Mouse (Mus musculus) embryonic stem cell, embryonic (primary cell): ENCODE results near the gene Col6a4.

Source experiments
- CTCF ChIA-PET, 4 experiments: fragments of 300-600 bp in 2 of 4; fragments of 350-600 bp in 2 of 4; sonication (Branson Sonifier 250); formaldehyde crosslinking; loops; one replicate each; lab custom pipeline; 2022; ENCODE audit warnings: inconsistent platforms in 2 of 4; lab: Charles Lee
- POLR2A ChIA-PET, 4 experiments: fragments of 300-600 bp in 2 of 4; fragments of 350-600 bp in 2 of 4; sonication (Branson Sonifier 250); formaldehyde crosslinking; loops; one replicate each; lab custom pipeline; 2022; ENCODE audit warnings: antibody characterized with exemption in 4 of 4, inconsistent platforms in 1 of 4; lab: Charles Lee

Col6a4 gene

DNA sequence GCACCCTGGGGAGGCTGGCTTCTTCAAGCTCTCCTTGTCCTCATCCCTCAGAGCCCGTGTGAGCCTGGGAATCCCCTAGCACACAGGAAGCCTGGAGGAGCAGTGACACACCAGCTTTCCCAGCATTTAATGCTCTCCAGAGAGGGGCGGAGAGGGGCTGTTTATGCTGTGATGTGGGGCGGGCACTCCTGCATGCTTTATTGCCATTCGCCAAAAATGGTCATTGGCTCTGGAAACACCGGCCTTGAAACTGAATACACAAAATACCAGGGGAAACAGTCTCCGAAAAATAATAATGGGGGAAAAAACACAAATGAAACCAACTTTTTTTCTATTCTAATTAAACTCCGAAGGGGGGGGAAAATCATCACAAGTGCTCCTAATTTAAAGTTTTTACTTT lies at the start of gene Col6a4:
Gene Col6a4 (minus strand): TSS at position 101 of the 400 bp plus-strand sequence.
- POLR2A ChIA-PET: no interaction called here
- CTCF ChIA-PET: interaction anchor here in 2 of 4 experiments (0.8 to 1.2 kb wide), 3 partner anchors 16 to 25 kb away, joined by 3 read pairs; no protein-coding TSS in a partner anchor

DNA sequence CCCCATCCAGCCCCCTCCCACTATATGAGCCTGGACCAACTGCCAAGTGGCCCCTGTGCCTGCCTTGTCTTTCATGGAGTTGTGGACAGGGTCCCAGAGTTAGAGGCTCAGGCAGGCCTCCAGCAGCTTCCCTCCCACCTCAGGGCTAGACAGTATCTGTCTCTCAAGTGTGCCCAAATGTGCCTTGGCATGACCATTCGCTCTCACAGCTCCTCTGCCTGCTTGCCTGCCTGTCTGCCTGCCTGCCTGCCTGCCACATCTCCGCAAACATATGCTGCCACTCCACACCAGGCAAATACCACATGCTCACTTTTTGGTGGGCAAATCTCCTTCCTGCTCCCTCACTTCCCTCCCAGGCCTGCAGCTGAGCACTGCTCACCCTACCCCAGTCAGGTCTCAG lies 49.0 kb upstream of the Col6a4 start:
- CTCF ChIA-PET: interaction anchor here in 2 of 4 experiments (0.7 to 1.1 kb wide), 2 partner anchors 11 to 67 kb away, joined by 3 to 5 read pairs; no protein-coding TSS in a partner anchor

GRCm38 (mm10) chr9:106144176-106144575 lies 47.6 kb upstream of the Col6a4 start:
- POLR2A ChIA-PET: interaction anchor here in 1 of 4 experiments (1.0 kb wide), 1 partner anchor 30 kb away, joined by 3 read pairs; no protein-coding TSS in a partner anchor

More for the DNA sequence above, 49.0 kb upstream of the Col6a4 start:
- POLR2A ChIA-PET: no interaction called here

DNA sequence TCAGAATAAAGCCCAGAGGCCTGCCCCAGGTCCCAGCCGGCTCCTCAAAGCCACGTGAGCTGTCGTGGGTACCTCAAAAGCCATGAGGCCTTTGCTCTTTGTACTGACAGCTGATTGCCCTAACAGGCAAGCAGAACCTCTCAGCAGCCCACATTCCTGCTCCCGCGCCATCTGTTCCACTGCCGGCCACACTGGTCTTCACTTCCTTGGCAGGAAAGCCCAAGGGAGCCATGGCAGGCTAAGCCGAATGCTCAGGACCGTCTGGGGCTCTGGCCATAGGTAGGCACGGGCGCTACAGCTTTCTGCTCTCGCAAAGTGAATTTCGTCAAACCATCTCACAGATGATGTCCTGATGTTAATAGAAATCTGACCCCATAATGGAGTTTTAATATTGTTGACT lies 45.4 kb upstream of the Col6a4 start:
- ChIA-PET POLR2A (interaction anchor here in 2 of 4 experiments (0.7 to 1.2 kb wide), 5 partner anchors 14 to 70 kb away, joined by 3 to 4 read pairs (median 3); partner anchors contain the start of gene Wdr82 (in 1 of the 2)), CTCF (interaction anchor here in 3 of 4 experiments (0.6 to 2.5 kb wide), 7 partner anchors 15 to 444 kb away, joined by 3 to 15 read pairs (median 4); partner anchors contain the start of genes Glyctk (in 1 of the 3) and Poc1a (in 1 of the 3))

More at GRCm38 (mm10) chr9:106144176-106144575, 47.6 kb upstream of the Col6a4 start:
- CTCF ChIA-PET: interaction anchor here in 1 of 4 experiments (1.1 kb wide), 1 partner anchor 32 kb away, joined by 3 read pairs; no protein-coding TSS in a partner anchor

DNA sequence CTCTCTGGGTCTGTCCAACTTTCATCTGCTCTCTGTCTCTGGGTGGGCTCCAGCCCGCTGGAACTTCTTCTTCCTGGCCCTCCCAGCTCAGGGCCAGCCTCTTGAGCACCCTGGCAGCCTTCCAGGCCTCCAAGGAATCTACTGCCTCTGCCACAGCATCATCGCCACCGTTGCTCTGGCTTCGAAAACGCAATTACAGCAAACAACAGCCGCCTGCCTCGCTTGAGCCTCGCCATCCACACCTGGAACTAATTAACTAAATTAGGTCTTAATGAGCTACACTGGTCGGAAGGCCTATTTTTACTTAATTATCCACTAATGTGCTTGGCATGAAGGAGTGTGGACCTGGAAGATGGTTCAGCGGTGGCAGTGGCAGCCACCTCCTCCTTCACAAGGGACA lies 43.2 kb upstream of the Col6a4 start:
- POLR2A ChIA-PET: interaction anchor here in 1 of 4 experiments (0.8 kb wide), 1 partner anchor 290 kb away, joined by 3 read pairs; the partner anchor contains the start of gene Rpl29
- CTCF ChIA-PET: no interaction called here

- POLR2A ChIA-PET: interaction anchor here in 2 of 4 experiments (1.1 to 1.6 kb wide), 5 partner anchors 11 to 33 kb away, joined by 3 to 5 read pairs (median 4); partner anchors contain the start of gene Wdr82 (in 2 of the 2)
- CTCF ChIA-PET: interaction anchor here (0.9 to 2.5 kb wide), 11 partner anchors 11 to 74 kb away, joined by 3 to 10 read pairs (median 5); no protein-coding TSS in a partner anchor
Observed at GRCm38 (mm10) chr9:106137671-106138216, 41.2 kb upstream of the Col6a4 start.

- ChIA-PET CTCF (interaction anchor here in 1 of 4 experiments (2.1 kb wide), 1 partner anchor 26 kb away, joined by 6 read pairs; no protein-coding TSS in a partner anchor), POLR2A (no interaction called here)
Observed at GRCm38 (mm10) chr9:106130250-106130649, 33.7 kb upstream of the Col6a4 start.

DNA sequence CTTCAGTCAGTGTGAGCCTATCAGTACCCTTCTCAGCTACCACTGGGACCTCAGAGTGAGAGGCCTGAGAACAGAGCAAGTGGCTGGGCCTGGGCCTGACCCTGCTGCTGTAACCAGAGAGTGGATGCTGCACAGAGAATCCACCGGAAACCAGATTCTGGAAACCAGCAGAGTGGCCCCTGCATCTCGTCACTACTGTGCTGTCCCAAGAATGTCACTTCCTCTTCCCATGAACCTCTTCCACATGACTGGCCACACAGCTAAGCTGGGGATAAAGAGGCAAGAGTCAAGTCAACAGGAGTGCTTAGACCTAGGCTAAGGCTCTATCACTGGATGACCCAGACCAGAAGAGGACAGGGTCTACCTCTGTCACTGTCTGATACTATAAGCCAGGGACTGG lies 32.5 kb upstream of the Col6a4 start:
- ChIA-PET POLR2A (no interaction called here), CTCF (interaction anchor here in 3 of 4 experiments (0.8 to 1.6 kb wide), 4 partner anchors 10 to 83 kb away, joined by 3 to 5 read pairs (median 4); no protein-coding TSS in a partner anchor)

DNA sequence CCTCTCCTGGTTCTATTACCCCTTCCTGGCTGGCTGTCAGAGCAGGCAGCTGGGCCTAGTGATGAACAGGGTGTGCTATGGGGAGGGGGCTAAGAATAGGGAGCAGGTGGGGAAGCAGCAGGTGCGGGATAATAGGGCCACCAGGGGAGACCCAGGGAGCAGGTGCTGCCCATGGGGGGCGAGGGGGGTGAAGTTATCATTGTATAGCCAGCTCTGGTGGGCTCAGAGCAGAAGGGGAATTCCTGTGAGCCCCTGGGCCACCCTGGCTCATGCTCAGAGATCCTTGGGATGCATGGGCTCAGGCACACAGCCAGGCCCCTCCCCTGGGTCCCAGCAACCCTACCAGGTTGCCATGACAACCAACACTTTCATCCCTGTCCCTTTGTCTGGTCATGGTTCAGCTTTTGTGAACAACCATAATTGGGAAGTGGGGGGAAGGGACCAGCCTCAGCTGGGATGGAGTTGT lies 30.2 kb upstream of the Col6a4 start:
- CTCF ChIA-PET: interaction anchor here in 3 of 4 experiments (0.5 to 1.5 kb wide), 4 partner anchors 14 to 302 kb away, joined by 3 to 6 read pairs (median 4); no protein-coding TSS in a partner anchor
- POLR2A ChIA-PET: interaction anchor here in 1 of 4 experiments (1.4 kb wide), 1 partner anchor 44 kb away, joined by 5 read pairs; the partner anchor contains the start of gene Wdr82

DNA sequence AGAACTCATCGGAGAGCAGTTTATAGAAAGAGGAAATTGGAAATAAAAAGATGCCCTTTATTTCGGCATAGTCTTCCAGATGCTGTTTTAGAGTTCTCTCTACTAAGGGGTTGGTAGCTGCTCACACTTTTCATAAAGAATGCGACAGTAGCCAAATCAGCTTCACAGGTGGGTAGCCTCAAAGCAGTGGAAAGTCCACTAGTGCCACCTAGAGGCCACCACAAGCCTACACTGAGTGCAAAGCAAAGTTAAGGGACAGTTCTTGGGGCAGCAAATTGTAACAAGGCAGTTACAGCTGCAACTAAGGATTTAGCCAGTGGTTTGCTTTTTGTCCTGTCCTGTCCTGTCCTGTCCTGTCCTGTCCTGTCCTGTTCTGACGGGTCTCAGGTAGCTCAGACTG lies 27.0 kb upstream of the Col6a4 start:
- ChIA-PET POLR2A (interaction anchor here in 2 of 4 experiments (0.6 to 1.2 kb wide), 4 partner anchors 26 to 312 kb away, joined by 3 read pairs; no protein-coding TSS in a partner anchor), CTCF (interaction anchor here (0.5 to 3.5 kb wide), 40 partner anchors 9 to 628 kb away, joined by 3 to 25 read pairs (median 4); partner anchors contain the start of genes Parp3 (in 1 of the 4) and Poc1a (in 1 of the 4))

DNA sequence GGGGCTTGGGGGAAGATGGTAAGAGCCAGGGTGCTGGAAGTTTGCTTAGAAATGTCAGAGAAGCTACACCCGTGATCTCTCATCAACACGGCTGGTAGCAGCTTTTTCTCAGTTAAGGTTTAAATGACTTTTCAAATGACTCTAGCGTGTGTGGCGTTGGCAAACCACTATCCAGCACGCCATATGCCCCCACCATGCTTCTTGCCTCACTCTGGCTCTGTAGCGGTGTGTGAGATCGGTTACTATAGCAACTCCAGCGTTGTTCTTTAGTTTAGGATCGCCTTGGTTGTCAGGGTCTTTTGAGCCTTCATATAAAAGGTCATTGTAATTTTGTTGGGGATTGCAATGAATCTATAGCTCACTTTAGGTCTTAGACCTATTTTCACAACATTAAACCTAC lies 22.5 kb upstream of the Col6a4 start:
- POLR2A ChIA-PET: interaction anchor here in 1 of 4 experiments (0.6 to 1.4 kb wide), 3 partner anchors 41 to 363 kb away, joined by 3 to 5 read pairs (median 4); no protein-coding TSS in a partner anchor
- CTCF ChIA-PET: interaction anchor here in 3 of 4 experiments (0.7 to 3.4 kb wide), 7 partner anchors 9 to 303 kb away, joined by 3 to 19 read pairs (median 4); no protein-coding TSS in a partner anchor

DNA sequence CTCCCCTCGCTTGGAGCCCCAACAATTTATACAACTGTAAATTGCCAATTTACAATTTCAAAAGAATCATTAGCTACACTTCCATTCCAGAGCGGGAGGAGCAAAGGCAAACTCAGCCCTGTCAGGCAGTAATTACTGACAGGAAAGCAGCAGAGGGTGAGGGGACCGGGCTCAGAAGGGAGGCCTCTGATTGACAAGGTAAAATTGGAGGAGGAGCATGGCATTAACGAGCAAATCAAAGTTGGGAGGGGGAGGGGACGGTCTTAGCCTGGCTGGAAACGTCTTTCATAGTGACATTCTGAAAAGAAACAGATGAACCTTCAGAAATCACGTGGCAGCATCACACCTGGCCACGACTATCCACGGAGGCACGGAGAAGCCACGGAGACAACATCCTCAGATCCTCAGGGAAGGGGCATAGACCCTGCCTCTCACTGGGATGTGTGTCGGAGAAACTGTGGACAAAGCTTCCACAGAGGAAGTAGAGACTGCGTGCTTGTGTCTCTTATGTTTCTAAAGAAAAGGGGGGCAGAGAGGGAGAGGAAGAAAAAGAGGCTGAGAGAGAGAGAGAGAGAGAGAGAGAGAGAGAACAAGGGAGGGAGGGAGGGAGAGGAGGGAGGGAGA lies 19.3 kb upstream of the Col6a4 start:
- POLR2A ChIA-PET: no interaction called here
- CTCF ChIA-PET: no interaction called here

DNA sequence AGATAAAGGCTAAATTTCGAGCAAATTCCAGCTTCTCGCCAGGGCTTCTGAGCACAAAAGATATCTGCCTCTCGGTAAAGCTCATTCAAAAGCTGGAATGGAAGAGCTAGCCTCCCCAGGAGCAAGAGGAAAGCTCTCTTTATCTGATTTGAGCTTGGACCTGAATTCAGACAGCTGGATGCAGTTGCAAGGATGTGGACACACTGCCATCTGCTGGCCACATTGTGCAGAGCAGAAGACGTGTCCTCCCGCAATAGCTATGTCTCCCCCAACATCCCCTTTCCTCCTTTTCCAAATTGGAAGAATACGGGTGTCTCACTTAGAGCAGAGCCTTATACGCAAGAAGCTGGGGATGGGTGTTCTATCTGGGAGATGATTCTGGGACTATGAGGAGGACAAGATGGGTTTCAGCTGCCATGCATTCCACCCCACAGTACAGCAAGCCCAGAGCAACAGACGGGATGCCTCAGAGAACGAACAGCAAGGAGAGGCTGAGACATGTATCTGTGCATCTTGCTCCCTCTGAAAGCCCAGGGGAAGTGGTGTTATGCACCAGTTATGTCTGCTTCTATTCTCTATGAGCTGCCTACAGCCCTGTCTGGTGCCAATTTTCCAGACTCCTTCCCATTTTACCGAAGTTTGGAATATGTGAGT lies 16.3 kb upstream of the Col6a4 start:
- CTCF ChIA-PET: interaction anchor here (0.5 to 2.3 kb wide), 96 partner anchors 8 to 1641 kb away, joined by 3 to 32 read pairs (median 4); partner anchors contain the start of genes Poc1a (in 2 of the 4), Col6a5 (in 1 of the 4), Glyctk (in 1 of the 4) and Rpl29 (in 1 of the 4)

GRCm38 (mm10) chr9:106106241-106106640 lies 9.7 kb upstream of the Col6a4 start:
- POLR2A ChIA-PET: no interaction called here
- CTCF ChIA-PET: interaction anchor here in 1 of 4 experiments (1.0 kb wide), 1 partner anchor 68 kb away, joined by 3 read pairs; no protein-coding TSS in a partner anchor

More for the DNA sequence above, 16.3 kb upstream of the Col6a4 start:
- POLR2A ChIA-PET: interaction anchor here in 1 of 4 experiments (0.5 kb wide), 1 partner anchor 8 kb away, joined by 4 read pairs; no protein-coding TSS in a partner anchor

GRCm38 (mm10) chr9:106104401-106104800 lies 7.8 kb upstream of the Col6a4 start:
- CTCF ChIA-PET: interaction anchor here in 1 of 4 experiments (0.6 to 1.4 kb wide), 3 partner anchors 9 to 37 kb away, joined by 3 to 5 read pairs (median 3); no protein-coding TSS in a partner anchor
- POLR2A ChIA-PET: interaction anchor here in 1 of 4 experiments (0.8 to 0.9 kb wide), 2 partner anchors 9 to 178 kb away, joined by 4 read pairs; no protein-coding TSS in a partner anchor

DNA sequence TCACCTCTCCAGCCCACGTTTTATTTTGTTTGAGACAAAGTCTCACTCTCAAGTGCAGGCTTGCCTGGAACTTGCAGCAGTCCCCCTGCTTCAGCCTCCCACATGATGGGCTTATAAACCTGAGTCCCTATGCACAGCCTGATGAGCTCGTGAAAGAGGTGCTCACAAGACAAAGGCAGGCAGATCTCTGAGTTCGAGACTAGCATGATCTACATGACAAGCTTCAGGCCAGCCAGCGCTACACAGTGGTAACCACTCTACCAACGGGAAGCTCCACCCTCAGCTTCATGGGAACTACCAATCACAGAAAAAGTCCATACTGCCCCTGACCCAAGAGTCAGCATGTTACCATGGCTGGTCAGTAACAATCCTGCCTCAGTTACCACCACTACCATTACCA lies 4.6 kb upstream of the Col6a4 start:
- CTCF ChIA-PET: interaction anchor here (0.7 to 4.3 kb wide), 8 partner anchors 11 to 326 kb away, joined by 3 to 31 read pairs (median 4); no protein-coding TSS in a partner anchor

GRCm38 (mm10) chr9:106100262-106100661 lies 3.7 kb upstream of the Col6a4 start:
- ChIA-PET CTCF (interaction anchor here in 3 of 4 experiments (0.6 to 4.3 kb wide), 13 partner anchors 12 to 698 kb away, joined by 3 to 31 read pairs (median 4); no protein-coding TSS in a partner anchor), POLR2A (interaction anchor here in 1 of 4 experiments (1.3 to 1.5 kb wide), 2 partner anchors 19 to 58 kb away, joined by 3 to 4 read pairs; no protein-coding TSS in a partner anchor)

More for the DNA sequence above, 4.6 kb upstream of the Col6a4 start:
- POLR2A ChIA-PET: interaction anchor here in 1 of 4 experiments (1.3 kb wide), 1 partner anchor 20 kb away, joined by 4 read pairs; no protein-coding TSS in a partner anchor
